Mouse (Mus musculus): Measurements from ENCODE around the gene Ctbs. TPM values are rescaled to one million over a fixed set of nuclear protein-coding genes. Genes with fewer than 3 reads are reported as not detected.

Ctbs gene
- polyA plus RNA-seq, 1 experiment from 2014 or later, result 8.9 TPM

- Histone ChIP-seq H3K4me1 (ENCODE audit: insufficient read depth) (no peaks in the 10 kb centered on the region), H3K9me3 (ENCODE audit: low read depth, low read length) (no peaks in the 10 kb centered on the region), H3K4me3 (ENCODE audit: low read depth, low read length) (no peak overlapping the region), H3K27ac (ENCODE audit: low read depth) (no peak overlapping the region), H3K27me3 (ENCODE audit: insufficient read depth, low read length) (no peaks in the 10 kb centered on the region), H3K4me2 (no peak overlapping the region), H3K9ac (no peak overlapping the region), H3K36me3 (ENCODE audit: insufficient read depth) (no peaks in the 10 kb centered on the region)
- 71% methylated on average over 6 of the region's 6 CpGs for WGBS
- TF ChIP-seq CTCF (IDR thresholded peaks at IDR 0.05; ENCODE audit: low read depth), result no peak
- DNase-seq (no peak), ATAC-seq (ENCODE audit: insufficient read depth) (no peak)
These were observed 626 bp upstream of the Ctbs start for GRCm38 (mm10) chr3:146448969-146449368.

DNA sequence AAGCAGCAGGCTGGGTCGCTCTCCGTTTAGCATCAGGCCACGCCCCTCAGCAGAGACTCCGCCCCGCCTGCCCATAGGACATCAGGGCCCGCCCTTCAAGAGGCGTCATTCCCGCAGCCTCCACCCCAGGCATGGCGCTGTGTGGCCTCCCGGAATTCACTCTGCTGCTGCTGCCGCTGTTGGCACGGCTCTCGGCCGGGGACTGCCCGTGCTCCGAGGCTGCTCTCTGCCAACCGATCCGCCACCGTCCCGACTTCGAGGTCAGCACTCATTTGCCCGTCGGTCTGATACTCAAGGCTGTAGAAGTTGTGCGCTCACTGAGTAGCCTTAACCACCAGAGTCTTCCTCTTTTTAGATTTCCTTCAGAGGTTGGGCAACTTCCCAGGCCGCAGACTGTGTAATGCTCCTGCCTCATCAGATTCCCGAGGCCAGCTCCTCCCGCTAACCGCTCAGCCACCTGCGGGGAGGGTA lies 811 bp downstream of the Ctbs start:
- no peaks in the 10 kb centered on the region for H3K27me3 ChIP-seq (ENCODE audit: insufficient read depth, low read length)
- H3K4me2 ChIP-seq, result peak overlapping the region; percentile 80
- no peaks in the 10 kb centered on the region for H3K36me3 ChIP-seq (ENCODE audit: insufficient read depth)
- peak overlapping the region; percentile 60 for H3K4me3 ChIP-seq (ENCODE audit: low read depth, low read length)
- H3K4me1 ChIP-seq (ENCODE audit: insufficient read depth), result no peaks in the 10 kb centered on the region
- ATAC-seq (ENCODE audit: insufficient read depth) (peak; percentile 99), DNase-seq (peak; percentile 99)
- peak overlapping the region; percentile 91 for H3K27ac ChIP-seq (ENCODE audit: low read depth)
- H3K9me3 ChIP-seq (ENCODE audit: low read depth, low read length), result no peaks in the 10 kb centered on the region
- peak; percentile 57 for TF ChIP-seq CTCF (IDR thresholded peaks at IDR 0.05; ENCODE audit: low read depth)
- H3K9ac ChIP-seq, result peak overlapping the region; percentile 73
- WGBS, result under 1% methylated on average over 29 of the region's 29 CpGs

- no peaks in the 10 kb centered on the region for H3K36me3 ChIP-seq (ENCODE audit: insufficient read depth)
These were observed 1.8 kb downstream of the Ctbs start for GRCm38 (mm10) chr3:146451375-146451774.

DNA sequence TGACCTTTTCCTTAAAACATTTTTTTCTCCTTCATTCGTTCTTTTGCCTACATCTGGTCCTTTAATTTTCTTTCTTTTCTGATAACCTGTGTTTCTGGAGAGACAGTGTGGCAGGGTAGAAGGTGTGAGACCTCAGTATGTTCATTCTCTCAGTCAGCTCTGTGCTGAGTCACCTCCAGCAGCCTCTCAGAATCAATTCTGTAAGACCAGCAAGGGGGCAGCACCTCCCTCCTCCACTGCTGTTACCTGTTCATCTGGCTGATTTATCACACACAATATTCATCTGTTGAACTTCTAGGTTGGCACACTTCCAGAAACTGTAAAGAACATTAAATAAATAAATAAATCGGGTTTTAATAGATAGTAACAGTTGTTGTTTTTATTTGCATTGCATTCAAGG lies 13.3 kb downstream of the Ctbs start:
- no peak overlapping the region for H3K4me2 ChIP-seq
- TF ChIP-seq CTCF (IDR thresholded peaks at IDR 0.05; ENCODE audit: low read depth), result no peak
- no peaks in the 10 kb centered on the region for H3K36me3 ChIP-seq (ENCODE audit: insufficient read depth)
- ATAC-seq (ENCODE audit: insufficient read depth), result no peak
- H3K4me3 ChIP-seq (ENCODE audit: low read depth, low read length), result no peak overlapping the region
- no peak overlapping the region for H3K9ac ChIP-seq
- H3K27ac ChIP-seq (ENCODE audit: low read depth), result no peak overlapping the region
- no peaks in the 10 kb centered on the region for H3K4me1 ChIP-seq (ENCODE audit: insufficient read depth)
- no peaks in the 10 kb centered on the region for H3K27me3 ChIP-seq (ENCODE audit: insufficient read depth, low read length)
- 41% methylated on average over 2 of the region's 2 CpGs for WGBS
- DNase-seq, result no peak
- H3K9me3 ChIP-seq (ENCODE audit: low read depth, low read length), result no peaks in the 10 kb centered on the region

More at GRCm38 (mm10) chr3:146451375-146451774, 1.8 kb downstream of the Ctbs start:
- peak overlapping the region; percentile 80 for H3K4me2 ChIP-seq
- DNase-seq, result no peak
- H3K27ac ChIP-seq (ENCODE audit: low read depth), result no peak overlapping the region
- 86% methylated on average over 5 of the region's 5 CpGs for WGBS
- no peak for TF ChIP-seq CTCF (IDR thresholded peaks at IDR 0.05; ENCODE audit: low read depth)
- no peak overlapping the region for H3K9ac ChIP-seq
- no peaks in the 10 kb centered on the region for H3K27me3 ChIP-seq (ENCODE audit: insufficient read depth, low read length)
- no peaks in the 10 kb centered on the region for H3K9me3 ChIP-seq (ENCODE audit: low read depth, low read length)
- no peak for ATAC-seq (ENCODE audit: insufficient read depth)
- H3K4me1 ChIP-seq (ENCODE audit: insufficient read depth), result no peaks in the 10 kb centered on the region
- H3K4me3 ChIP-seq (ENCODE audit: low read depth, low read length), result no peak overlapping the region

- Histone ChIP-seq H3K9ac (no peak overlapping the region), H3K27me3 (ENCODE audit: insufficient read depth, low read length) (no peaks in the 10 kb centered on the region), H3K4me1 (ENCODE audit: insufficient read depth) (no peaks in the 10 kb centered on the region), H3K9me3 (ENCODE audit: low read depth, low read length) (no peaks in the 10 kb centered on the region), H3K4me2 (no peak overlapping the region), H3K36me3 (ENCODE audit: insufficient read depth) (no peaks in the 10 kb centered on the region), H3K4me3 (ENCODE audit: low read depth, low read length) (no peak overlapping the region), H3K27ac (ENCODE audit: low read depth) (no peak overlapping the region)
- ATAC-seq (ENCODE audit: insufficient read depth), result no peak
- no peak for DNase-seq
- no peak for TF ChIP-seq CTCF (IDR thresholded peaks at IDR 0.05; ENCODE audit: low read depth)
- whole genome bisulfite sequencing, result 67% methylated on average over 2 of the region's 2 CpGs
These were observed 19.6 kb downstream of the Ctbs start for GRCm38 (mm10) chr3:146469226-146469625.

DNA sequence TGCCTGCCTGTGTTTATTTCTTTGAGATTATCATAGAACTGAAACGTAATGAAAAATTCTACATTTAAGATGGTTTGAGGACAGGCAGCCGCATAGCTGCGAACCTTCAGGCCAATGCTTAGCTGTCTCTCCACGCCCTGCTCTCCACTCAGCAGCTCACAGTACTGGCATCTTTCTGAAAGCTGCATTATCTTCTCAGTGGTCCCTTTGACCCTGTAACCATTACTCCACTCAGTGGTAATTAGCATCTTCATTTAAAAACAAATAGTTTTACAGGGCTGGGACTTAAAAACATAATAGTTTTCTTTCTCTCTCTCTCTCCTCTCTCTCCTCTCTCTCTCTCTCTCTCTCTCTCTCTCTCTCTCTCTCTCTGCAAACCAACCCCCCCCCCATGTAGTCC lies 23.1 kb downstream of the Ctbs start:
- no peak for TF ChIP-seq CTCF (IDR thresholded peaks at IDR 0.05; ENCODE audit: low read depth)
- Histone ChIP-seq H3K36me3 (ENCODE audit: insufficient read depth) (no peaks in the 10 kb centered on the region), H3K4me3 (ENCODE audit: low read depth, low read length) (no peak overlapping the region), H3K9me3 (ENCODE audit: low read depth, low read length) (no peaks in the 10 kb centered on the region), H3K9ac (no peak overlapping the region), H3K27ac (ENCODE audit: low read depth) (no peak overlapping the region), H3K27me3 (ENCODE audit: insufficient read depth, low read length) (no peaks in the 10 kb centered on the region), H3K4me1 (ENCODE audit: insufficient read depth) (no peaks in the 10 kb centered on the region), H3K4me2 (no peak overlapping the region)
- ATAC-seq (ENCODE audit: insufficient read depth) (no peak), DNase-seq (no peak)
- 59% methylated on average over 4 of the region's 4 CpGs for WGBS

DNA sequence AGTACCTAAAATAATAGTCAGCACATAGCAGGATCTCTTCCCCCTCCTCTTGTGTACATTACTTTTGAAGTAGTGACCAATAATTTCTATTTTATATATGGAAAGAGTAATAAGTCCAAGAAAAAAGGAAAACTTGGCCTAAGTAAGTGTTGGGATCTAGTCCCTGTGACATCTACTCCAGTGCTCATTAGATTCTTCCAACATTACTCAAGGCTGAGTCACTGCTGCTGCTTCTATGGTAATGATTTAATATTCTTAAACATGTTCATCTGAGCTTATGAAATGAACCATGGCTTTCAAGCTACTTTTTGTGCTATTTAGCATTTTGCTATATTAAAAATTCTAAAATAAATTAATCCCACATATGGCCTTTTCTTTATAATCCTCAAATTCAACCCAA lies 24.1 kb downstream of the Ctbs start:
- no peak for TF ChIP-seq CTCF (IDR thresholded peaks at IDR 0.05; ENCODE audit: low read depth)
- DNase-seq (no peak), ATAC-seq (ENCODE audit: insufficient read depth) (no peak)

GRCm38 (mm10) chr3:146474428-146474827 lies 24.8 kb downstream of the Ctbs start:
- no peak for DNase-seq
- Histone ChIP-seq H3K4me2 (no peak overlapping the region), H3K9ac (no peak overlapping the region), H3K27ac (ENCODE audit: low read depth) (no peak overlapping the region), H3K4me1 (ENCODE audit: insufficient read depth) (no peaks in the 10 kb centered on the region), H3K4me3 (ENCODE audit: low read depth, low read length) (no peak overlapping the region), H3K27me3 (ENCODE audit: insufficient read depth, low read length) (no peaks in the 10 kb centered on the region), H3K36me3 (ENCODE audit: insufficient read depth) (no peaks in the 10 kb centered on the region), H3K9me3 (ENCODE audit: low read depth, low read length) (no peaks in the 10 kb centered on the region)
- WGBS, result 92% methylated on average over 3 of the region's 3 CpGs
- no peak for ATAC-seq (ENCODE audit: insufficient read depth)
- TF ChIP-seq CTCF (IDR thresholded peaks at IDR 0.05; ENCODE audit: low read depth), result no peak

More for the DNA sequence above, 24.1 kb downstream of the Ctbs start:
- Histone ChIP-seq H3K36me3 (ENCODE audit: insufficient read depth) (no peaks in the 10 kb centered on the region), H3K27ac (ENCODE audit: low read depth) (no peak overlapping the region), H3K27me3 (ENCODE audit: insufficient read depth, low read length) (no peaks in the 10 kb centered on the region), H3K9ac (no peak overlapping the region), H3K9me3 (ENCODE audit: low read depth, low read length) (no peaks in the 10 kb centered on the region), H3K4me1 (ENCODE audit: insufficient read depth) (no peaks in the 10 kb centered on the region), H3K4me3 (ENCODE audit: low read depth, low read length) (no peak overlapping the region), H3K4me2 (no peak overlapping the region)
